Mouse (Mus musculus): ENCODE results near the gene Frmd8. TPM values are rescaled to one million over a fixed set of nuclear protein-coding genes. Genes with fewer than 3 reads are reported as not detected.

The Frmd8 gene
- polyA plus RNA-seq, 1 experiment = 25.3 TPM

DNA sequence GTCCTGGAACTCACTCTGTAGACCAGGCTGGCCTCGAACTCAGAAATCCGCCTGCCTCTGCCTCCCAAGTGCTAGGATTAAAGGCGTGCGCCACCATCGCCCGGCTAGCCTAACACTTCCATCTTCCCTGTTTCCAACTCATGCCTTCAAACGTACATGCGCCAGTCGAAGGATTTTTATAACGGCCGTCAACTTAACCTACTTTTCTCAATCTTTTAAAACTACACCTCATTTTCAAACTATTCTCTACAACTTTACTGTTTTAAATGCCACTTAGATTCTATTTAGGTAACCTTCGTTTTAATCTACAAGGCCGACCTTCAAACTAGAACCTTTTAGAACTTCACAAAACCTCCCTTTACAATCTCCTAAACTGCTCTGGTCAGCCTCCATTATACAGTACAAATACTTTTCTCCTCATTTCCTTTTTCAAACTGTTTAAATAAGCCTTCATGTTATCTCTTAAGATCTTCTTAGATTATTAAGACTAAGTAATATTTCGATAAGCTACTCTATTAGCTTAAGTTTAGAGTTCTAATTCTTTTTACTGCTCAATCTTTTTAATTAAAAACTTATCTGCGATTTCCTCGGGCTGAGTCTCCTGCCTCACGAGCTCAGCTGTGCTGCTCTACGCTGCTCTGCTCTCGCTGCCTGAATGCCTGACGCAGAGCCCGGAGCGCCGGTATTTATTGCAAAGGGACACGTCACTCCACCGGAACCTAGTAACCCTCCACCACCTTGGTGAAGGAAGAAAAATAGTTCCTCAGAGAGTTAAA is 72.9 kb downstream of the Frmd8 start:
- TF ChIP-seq POLR2A (IDR thresholded peaks at IDR 0.05; ENCODE audit: control insufficient read depth, low read depth, low read length) (peak; percentile 100), CTCF (IDR thresholded peaks at IDR 0.05; ENCODE audit: control insufficient read depth, insufficient read depth, insufficient replicate concordance, low read depth, low read length) (peak; percentile 6; the same call in 1 of the 2 replicates)
- Histone ChIP-seq H3K27me3 (ENCODE audit: control insufficient read depth, insufficient read depth, low read length) (no peaks in the 10 kb centered on the region), H3K36me3 (ENCODE audit: control insufficient read depth, insufficient read depth, low read length) (peaks cover 8% of the 10 kb centered on the region), H3K27ac (ENCODE audit: control insufficient read depth, insufficient read depth, low read depth, low read length) (peak overlapping the region; percentile 100), H3K4me3 (ENCODE audit: control insufficient read depth, low read depth, low read length) (peak overlapping the region; percentile 100), H3K4me1 (ENCODE audit: control insufficient read depth, insufficient read depth, low read length) (peaks cover 23% of the 10 kb centered on the region)

DNA sequence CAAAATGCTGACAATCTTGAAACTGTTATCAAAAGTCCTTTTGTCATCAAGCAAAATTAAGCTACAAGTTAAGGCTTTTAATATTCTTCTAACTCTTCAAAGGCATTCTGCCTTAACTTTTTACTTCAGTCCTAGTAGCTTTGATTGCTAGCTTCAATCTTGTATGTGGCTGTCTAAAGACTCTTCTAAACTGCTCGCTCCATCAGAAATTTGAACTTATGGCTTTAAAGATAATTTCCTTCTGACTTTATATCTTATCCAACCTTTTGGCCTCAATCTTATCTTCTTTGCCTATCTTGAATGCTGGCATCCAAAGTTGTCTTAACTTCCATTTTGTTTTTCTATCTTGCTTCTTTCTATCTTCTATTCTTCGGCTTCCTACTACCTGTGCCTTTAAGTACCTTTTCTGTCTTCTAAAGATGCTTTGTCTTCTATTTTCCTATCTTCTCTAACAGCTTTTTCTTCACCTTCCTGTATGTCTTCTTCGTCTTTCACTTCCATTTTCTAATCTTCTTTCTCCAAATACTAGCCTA is 73.6 kb downstream of the Frmd8 start:
- H3K36me3 ChIP-seq (ENCODE audit: control insufficient read depth, insufficient read depth, low read length) = peaks cover 8% of the 10 kb centered on the region
- TF ChIP-seq POLR2A (IDR thresholded peaks at IDR 0.05; ENCODE audit: control insufficient read depth, low read depth, low read length) = no peak
- TF ChIP-seq CTCF (IDR thresholded peaks at IDR 0.05; ENCODE audit: control insufficient read depth, insufficient read depth, insufficient replicate concordance, low read depth, low read length) = no peak
- peaks cover 20% of the 10 kb centered on the region for H3K4me1 ChIP-seq (ENCODE audit: control insufficient read depth, insufficient read depth, low read length)
- H3K27me3 ChIP-seq (ENCODE audit: control insufficient read depth, insufficient read depth, low read length) = no peaks in the 10 kb centered on the region
- H3K27ac ChIP-seq (ENCODE audit: control insufficient read depth, insufficient read depth, low read depth, low read length) = peak overlapping the region; percentile 88
- peak overlapping the region; percentile 99 for H3K4me3 ChIP-seq (ENCODE audit: control insufficient read depth, low read depth, low read length)

DNA sequence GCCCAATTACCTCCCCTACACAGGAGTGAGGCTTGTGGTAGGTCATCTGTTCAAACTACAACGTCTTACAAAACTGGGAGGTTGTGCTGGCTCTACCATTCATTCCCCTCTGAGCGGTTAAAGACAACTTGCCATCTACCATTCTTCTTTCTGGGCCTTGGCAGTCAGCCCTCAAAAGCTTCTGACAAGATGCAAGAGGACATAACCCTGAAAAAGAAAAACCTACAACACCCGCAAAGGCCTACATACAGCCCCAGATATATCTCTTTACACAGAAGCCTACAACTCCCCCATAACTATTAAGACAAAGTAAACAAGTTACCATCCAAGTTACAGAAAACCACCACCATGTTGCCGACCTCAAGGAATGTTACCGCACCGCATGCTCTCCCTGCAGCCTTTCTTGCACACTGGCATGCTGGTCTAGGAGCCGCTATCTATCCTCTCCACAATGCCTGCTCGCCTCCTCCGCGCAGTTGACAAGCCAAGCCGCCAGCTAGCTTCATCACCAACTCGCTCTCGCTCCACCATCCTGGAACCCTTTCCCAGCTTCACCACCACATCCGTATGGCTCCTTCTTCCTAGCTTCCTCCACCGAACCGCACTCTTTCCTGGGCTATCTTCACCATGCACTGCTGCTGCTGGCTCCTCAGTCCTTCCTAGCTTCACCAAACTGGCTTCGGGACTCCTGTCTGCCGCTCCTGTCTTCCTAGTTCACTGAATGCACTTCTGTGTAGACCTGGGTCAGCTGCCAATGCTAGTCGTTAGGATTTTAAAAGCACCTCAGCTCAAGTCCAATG is 74.2 kb downstream of the Frmd8 start:
- TF ChIP-seq CTCF (IDR thresholded peaks at IDR 0.05; ENCODE audit: control insufficient read depth, insufficient read depth, insufficient replicate concordance, low read depth, low read length) (no peak), POLR2A (IDR thresholded peaks at IDR 0.05; ENCODE audit: control insufficient read depth, low read depth, low read length) (peak; percentile 52)
- no peaks in the 10 kb centered on the region for H3K27me3 ChIP-seq (ENCODE audit: control insufficient read depth, insufficient read depth, low read length)
- peaks cover 16% of the 10 kb centered on the region for H3K4me1 ChIP-seq (ENCODE audit: control insufficient read depth, insufficient read depth, low read length)
- peak overlapping the region; percentile 99 for H3K4me3 ChIP-seq (ENCODE audit: control insufficient read depth, low read depth, low read length)
- peak overlapping the region; percentile 88 for H3K27ac ChIP-seq (ENCODE audit: control insufficient read depth, insufficient read depth, low read depth, low read length)
- H3K36me3 ChIP-seq (ENCODE audit: control insufficient read depth, insufficient read depth, low read length) = peaks cover 8% of the 10 kb centered on the region

DNA sequence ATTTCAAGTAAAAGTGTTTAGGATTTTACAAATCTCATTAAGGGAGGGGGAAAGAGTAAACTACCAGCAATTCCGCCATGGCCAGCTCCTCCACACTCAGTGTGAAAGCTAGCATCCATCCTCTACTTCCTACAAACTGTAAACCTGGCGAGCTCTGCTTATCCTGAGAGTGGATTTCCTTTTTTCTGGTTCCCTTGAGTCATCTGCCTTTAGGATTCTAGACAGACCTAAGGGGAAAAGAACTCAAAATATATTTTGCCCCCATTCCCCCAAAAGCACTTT is 74.8 kb downstream of the Frmd8 start:
- peak overlapping the region; percentile 56 for H3K27ac ChIP-seq (ENCODE audit: control insufficient read depth, insufficient read depth, low read depth, low read length)
- peaks cover 8% of the 10 kb centered on the region for H3K36me3 ChIP-seq (ENCODE audit: control insufficient read depth, insufficient read depth, low read length)
- H3K27me3 ChIP-seq (ENCODE audit: control insufficient read depth, insufficient read depth, low read length) = no peaks in the 10 kb centered on the region
- peaks cover 15% of the 10 kb centered on the region for H3K4me1 ChIP-seq (ENCODE audit: control insufficient read depth, insufficient read depth, low read length)
- H3K4me3 ChIP-seq (ENCODE audit: control insufficient read depth, low read depth, low read length) = peak overlapping the region; percentile 99
- TF ChIP-seq POLR2A (IDR thresholded peaks at IDR 0.05; ENCODE audit: control insufficient read depth, low read depth, low read length) (no peak), CTCF (IDR thresholded peaks at IDR 0.05; ENCODE audit: control insufficient read depth, insufficient read depth, insufficient replicate concordance, low read depth, low read length) (no peak)

Other genes starting within 250 kb of the Frmd8 start
- 42.5 and 44.5 TPM in 2 replicates for gene Rela, start 237.8 kb downstream of the Frmd8 start, polyA plus RNA-seq (2012; rRNA removed)
- 5.5 and 9.4 TPM in 2 replicates for gene Sipa1, start 211.6 kb downstream of the Frmd8 start, polyA plus RNA-seq (2012; rRNA removed)
- 24.6 and 31.8 TPM in 2 replicates for gene Map3k11, start 186.5 kb downstream of the Frmd8 start, polyA plus RNA-seq (2012; rRNA removed)
- 63.4 and 67.4 TPM in 2 replicates for gene Pcnx3, start 186.4 kb downstream of the Frmd8 start, polyA plus RNA-seq (2012; rRNA removed)
- 10.2 and 10.8 TPM in 2 replicates for gene Kcnk7, start 170.9 kb downstream of the Frmd8 start, polyA plus RNA-seq (2012; rRNA removed)
- 105 and 122 TPM in 2 replicates for gene Ehbp1l1, start 149.0 kb downstream of the Frmd8 start, polyA plus RNA-seq (2012; rRNA removed)
- gene Fam89b, start 145.6 kb downstream of the Frmd8 start, polyA plus RNA-seq (2012; rRNA removed) = 256 and 286 TPM in 2 replicates
- 7.6 and 8.1 TPM in 2 replicates for gene Ltbp3, start 134.4 kb downstream of the Frmd8 start, polyA plus RNA-seq (2012; rRNA removed)
- gene Scyl1, start 103.9 kb downstream of the Frmd8 start, polyA plus RNA-seq (2012; rRNA removed) = 43.1 and 46.7 TPM in 2 replicates
- gene Slc25a45, start 2.5 kb upstream of the Frmd8 start, polyA plus RNA-seq (2012; rRNA removed) = 20.1 and 26.1 TPM in 2 replicates
- 0.84 and 0.94 TPM in 2 replicates for gene Tigd3, start 18.9 kb upstream of the Frmd8 start, polyA plus RNA-seq (2012; rRNA removed)
- gene Dpf2, start 37.7 kb upstream of the Frmd8 start, polyA plus RNA-seq (2012; rRNA removed) = 63.6 and 69.2 TPM in 2 replicates
- gene Cdc42ep2, start 49.5 kb upstream of the Frmd8 start, polyA plus RNA-seq (2012; rRNA removed) = 0.89 and 0.90 TPM in 2 replicates
- gene Pola2, start 88.9 kb upstream of the Frmd8 start, polyA plus RNA-seq (2012; rRNA removed) = 31.4 and 32.0 TPM in 2 replicates
- 0.06 TPM in 1 of 2 replicates, not detected in the other for gene Slc22a20, start 110.9 kb upstream of the Frmd8 start, polyA plus RNA-seq (2012; rRNA removed)
- 2.5 and 3.4 TPM in 2 replicates for gene Capn1, start 140.6 kb upstream of the Frmd8 start, polyA plus RNA-seq (2012; rRNA removed)
- gene Syvn1, start 171.3 kb upstream of the Frmd8 start, polyA plus RNA-seq (2012; rRNA removed) = 30.5 and 33.3 TPM in 2 replicates
- 9.5 and 9.8 TPM in 2 replicates for gene Mrpl49, start 182.5 kb upstream of the Frmd8 start, polyA plus RNA-seq (2012; rRNA removed)
- gene Fau, start 182.6 kb upstream of the Frmd8 start, polyA plus RNA-seq (2012; rRNA removed) = 605 and 748 TPM in 2 replicates
- gene Znhit2, start 185.9 kb upstream of the Frmd8 start, polyA plus RNA-seq (2012; rRNA removed) = 742 and 891 TPM in 2 replicates
- gene Tm7sf2, start 193.1 kb upstream of the Frmd8 start, polyA plus RNA-seq (2012; rRNA removed) = 26.0 and 26.5 TPM in 2 replicates
- 48.4 and 52.1 TPM in 2 replicates for gene Vps51, start 202.0 kb upstream of the Frmd8 start, polyA plus RNA-seq (2012; rRNA removed)
- gene Tmem262, start 204.8 kb upstream of the Frmd8 start, polyA plus RNA-seq (2012; rRNA removed) = 190 and 219 TPM in 2 replicates
- 3.5 and 5.6 TPM in 2 replicates for gene Gm28374, start 207.0 kb upstream of the Frmd8 start, polyA plus RNA-seq (2012; rRNA removed)
- gene Zfpl1, start 209.7 kb upstream of the Frmd8 start, polyA plus RNA-seq (2012; rRNA removed) = 61.1 and 70.2 TPM in 2 replicates
- gene Cdca5, start 209.7 kb upstream of the Frmd8 start, polyA plus RNA-seq (2012; rRNA removed) = 20.9 and 22.0 TPM in 2 replicates
- gene AC131692.1, start 219.1 kb upstream of the Frmd8 start, polyA plus RNA-seq (2012; rRNA removed) = 78.6 and 90.7 TPM in 2 replicates
- 4.0 TPM in 2 replicates for gene Naaladl1, start 230.5 kb upstream of the Frmd8 start, polyA plus RNA-seq (2012; rRNA removed)
- 22.3 and 26.8 TPM in 2 replicates for gene Sac3d1, start 243.4 kb upstream of the Frmd8 start, polyA plus RNA-seq (2012; rRNA removed)

Measured in testis, adult 2 months (tissue).